Mouse (Mus musculus) ES-Bruce4 (cell line): Measurements from ENCODE around the gene Ovch2.

Experiments
- CTCF ChIP-seq: IDR thresholded peaks from one replicate; pipeline ENCODE4 v1.8.1; 2011; ENCODE audit warnings: low read depth, low read length
- EP300 ChIP-seq: IDR thresholded peaks from 2 replicates; pipeline ENCODE4 v1.6.1; 2011; ENCODE audit warnings: low read depth, low read length; ENCODE audit not compliant: insufficient read depth
- POLR2A ChIP-seq: IDR thresholded peaks from one replicate; pipeline ENCODE4 v1.8.1; 2011; ENCODE audit warnings: low read length; ENCODE audit not compliant: insufficient read depth

- TF ChIP-seq CTCF (no peak), POLR2A (no peak), EP300 (no peak)
Measured at GRCm38 (mm10) chr7:107841719-107842118, 40.7 kb upstream of the Ovch2 start.
